Mouse (Mus musculus): ENCODE measurements at regions not wholly inside any gene's neighbourhood (a gene's known extent, or its start where the extent isn't known, plus 50 kb on each side); places are given as distances from the start of the nearest gene placed in this dataset.

- no peaks in the 10 kb centered on the region for H3K9me3 ChIP-seq (ENCODE audit: control insufficient read depth, low read length)
- no peaks in the 10 kb centered on the region for H3K27me3 ChIP-seq (ENCODE audit: control insufficient read depth, insufficient read depth, low read length)
- DNase-seq (ENCODE audit: low read depth in 3 of 3, low spot score in 3 of 3) (no peak), ATAC-seq (ENCODE audit: insufficient read depth) (no peak)
- no peaks in the 10 kb centered on the region for H3K4me1 ChIP-seq (replicated peaks; ENCODE audit: control insufficient read depth in 2 of 2, insufficient read depth in 2 of 2, low read length in 1 of 2)
- TF ChIP-seq EP300 (IDR thresholded peaks at IDR 0.05; ENCODE audit: low read depth) (no peak), CTCF (IDR thresholded peaks at IDR 0.05; ENCODE audit: low read depth) (no peak)
- H3K36me3 ChIP-seq (replicated peaks; ENCODE audit: control insufficient read depth, insufficient read depth, low read depth), result no peaks in the 10 kb centered on the region
- H3K27ac ChIP-seq, result no peak overlapping the region
- H3K9ac ChIP-seq (replicated peaks), result no peak overlapping the region
- no peak overlapping the region for H3K4me3 ChIP-seq (ENCODE audit: insufficient read depth in 1 of 2, low read depth in 2 of 2, low read length in 2 of 2)
- H3K4me2 ChIP-seq (ENCODE audit: low read depth), result no peak overlapping the region
These were observed 247.5 kb upstream of the Marcks start for GRCm38 (mm10) chr10:37386216-37386615.

GRCm38 (mm10) chr10:37380024-37380423, 241.3 kb upstream of the Marcks start:
- ATAC-seq (ENCODE audit: insufficient read depth) (no peak), DNase-seq (ENCODE audit: low read depth in 3 of 3, low spot score in 3 of 3) (no peak)
- Histone ChIP-seq H3K4me3 (ENCODE audit: insufficient read depth in 1 of 2, low read depth in 2 of 2, low read length in 2 of 2) (no peak overlapping the region), H3K36me3 (replicated peaks; ENCODE audit: control insufficient read depth, insufficient read depth, low read depth) (no peaks in the 10 kb centered on the region), H3K9ac (replicated peaks) (no peak overlapping the region), H3K9me3 (ENCODE audit: control insufficient read depth, low read length) (no peaks in the 10 kb centered on the region), H3K4me1 (replicated peaks; ENCODE audit: control insufficient read depth in 2 of 2, insufficient read depth in 2 of 2, low read length in 1 of 2) (no peaks in the 10 kb centered on the region), H3K4me2 (ENCODE audit: low read depth) (no peak overlapping the region), H3K27ac (no peak overlapping the region), H3K27me3 (ENCODE audit: control insufficient read depth, insufficient read depth, low read length) (no peaks in the 10 kb centered on the region)
- TF ChIP-seq EP300 (IDR thresholded peaks at IDR 0.05; ENCODE audit: low read depth), result no peak
- TF ChIP-seq CTCF (IDR thresholded peaks at IDR 0.05; ENCODE audit: low read depth), result no peak
- WGBS (ENCODE audit: insufficient replicate concordance), result 42% methylated on average over 1 of the region's 1 CpGs

GRCm38 (mm10) chr10:37378002-37378702, 239.4 kb upstream of the Marcks start:
- Histone ChIP-seq H3K4me2 (ENCODE audit: low read depth) (no peak overlapping the region), H3K4me1 (replicated peaks; ENCODE audit: control insufficient read depth in 2 of 2, insufficient read depth in 2 of 2, low read length in 1 of 2) (no peaks in the 10 kb centered on the region), H3K36me3 (replicated peaks; ENCODE audit: control insufficient read depth, insufficient read depth, low read depth) (no peaks in the 10 kb centered on the region), H3K27me3 (ENCODE audit: control insufficient read depth, insufficient read depth, low read length) (no peaks in the 10 kb centered on the region), H3K27ac (no peak overlapping the region), H3K9ac (replicated peaks) (no peak overlapping the region), H3K4me3 (ENCODE audit: insufficient read depth in 1 of 2, low read depth in 2 of 2, low read length in 2 of 2) (no peak overlapping the region), H3K9me3 (ENCODE audit: control insufficient read depth, low read length) (no peaks in the 10 kb centered on the region)
- 44% methylated on average over 4 of the region's 4 CpGs for WGBS (ENCODE audit: insufficient replicate concordance)
- no peak for DNase-seq (ENCODE audit: low read depth in 3 of 3, low spot score in 3 of 3)
- ATAC-seq (ENCODE audit: insufficient read depth), result no peak
- TF ChIP-seq EP300 (IDR thresholded peaks at IDR 0.05; ENCODE audit: low read depth) (no peak), CTCF (IDR thresholded peaks at IDR 0.05; ENCODE audit: low read depth) (no peak)

DNA sequence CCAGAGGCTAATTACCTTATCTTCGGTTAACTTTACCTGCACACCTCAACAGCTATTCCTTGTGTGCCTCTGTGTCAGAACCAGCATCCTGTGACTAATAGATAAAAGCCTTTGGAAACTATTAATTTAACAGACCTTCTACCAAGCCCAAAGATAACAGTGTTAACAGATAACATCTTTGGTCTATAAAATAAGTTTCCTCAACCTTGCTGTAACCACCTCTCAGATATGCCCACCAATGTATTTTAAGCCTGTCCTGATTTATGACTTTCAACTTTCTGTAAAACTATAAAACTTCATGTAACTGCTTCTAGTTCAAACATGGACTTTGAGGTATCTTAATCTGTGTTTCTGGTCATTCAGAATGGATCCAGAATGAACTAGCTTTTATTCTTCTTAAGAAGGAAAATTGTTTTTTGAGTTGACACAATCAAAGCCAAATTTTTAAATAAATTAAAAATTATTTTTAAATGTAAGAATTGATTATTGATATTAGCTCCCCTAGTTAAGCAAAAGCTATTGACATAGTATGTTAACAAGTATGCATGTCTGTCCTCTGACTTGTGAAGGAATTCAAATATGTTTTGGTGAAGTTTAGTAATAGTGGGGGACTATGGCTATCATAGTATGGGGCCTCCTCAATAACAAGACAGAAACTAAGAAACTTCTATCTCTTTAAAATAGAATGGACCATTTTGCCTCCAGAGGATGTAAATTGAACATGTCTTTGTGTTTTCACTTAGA, 238.7 kb upstream of the Marcks start:
- DNase-seq (ENCODE audit: low read depth in 3 of 3, low spot score in 3 of 3), result no peak
- WGBS (ENCODE audit: insufficient replicate concordance), result 60% methylated on average over 1 of the region's 1 CpGs
- H3K27ac ChIP-seq, result no peak overlapping the region
- no peaks in the 10 kb centered on the region for H3K27me3 ChIP-seq (ENCODE audit: control insufficient read depth, insufficient read depth, low read length)
- TF ChIP-seq EP300 (IDR thresholded peaks at IDR 0.05; ENCODE audit: low read depth), result no peak
- no peak for TF ChIP-seq CTCF (IDR thresholded peaks at IDR 0.05; ENCODE audit: low read depth)
- no peak overlapping the region for H3K4me3 ChIP-seq (ENCODE audit: insufficient read depth in 1 of 2, low read depth in 2 of 2, low read length in 2 of 2)
- H3K36me3 ChIP-seq (replicated peaks; ENCODE audit: control insufficient read depth, insufficient read depth, low read depth), result no peaks in the 10 kb centered on the region
- no peak for ATAC-seq (ENCODE audit: insufficient read depth)
- H3K9ac ChIP-seq (replicated peaks), result no peak overlapping the region
- no peaks in the 10 kb centered on the region for H3K4me1 ChIP-seq (replicated peaks; ENCODE audit: control insufficient read depth in 2 of 2, insufficient read depth in 2 of 2, low read length in 1 of 2)
- H3K4me2 ChIP-seq (ENCODE audit: low read depth), result no peak overlapping the region
- H3K9me3 ChIP-seq (ENCODE audit: control insufficient read depth, low read length), result no peaks in the 10 kb centered on the region

DNA sequence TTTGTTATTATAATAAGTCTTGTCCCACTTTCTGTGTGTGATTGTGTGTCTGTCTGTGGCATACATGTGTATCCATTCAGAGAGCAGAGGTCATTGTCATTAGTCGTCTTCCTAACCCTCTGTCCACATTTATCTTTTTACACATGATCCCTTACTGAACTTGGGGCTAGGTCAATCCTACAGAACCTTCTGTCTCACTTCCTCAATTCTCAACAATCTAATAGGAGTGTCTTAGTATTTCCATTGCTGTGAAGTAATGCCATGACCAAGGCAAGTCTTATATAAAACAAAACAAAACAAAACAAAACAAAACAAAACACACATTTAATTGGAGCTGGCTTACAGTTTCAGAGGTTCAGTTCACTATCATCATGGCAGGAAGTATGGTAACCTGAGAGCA, 237.5 kb upstream of the Marcks start:
- no peak for TF ChIP-seq EP300 (IDR thresholded peaks at IDR 0.05; ENCODE audit: low read depth)
- TF ChIP-seq CTCF (IDR thresholded peaks at IDR 0.05; ENCODE audit: low read depth), result no peak
- WGBS (ENCODE audit: insufficient replicate concordance), result 32% methylated on average over 1 of the region's 1 CpGs
- no peaks in the 10 kb centered on the region for H3K9me3 ChIP-seq (ENCODE audit: control insufficient read depth, low read length)
- ATAC-seq (ENCODE audit: insufficient read depth) (no peak), DNase-seq (ENCODE audit: low read depth in 3 of 3, low spot score in 3 of 3) (no peak)
- no peaks in the 10 kb centered on the region for H3K36me3 ChIP-seq (replicated peaks; ENCODE audit: control insufficient read depth, insufficient read depth, low read depth)
- H3K9ac ChIP-seq (replicated peaks), result no peak overlapping the region
- no peaks in the 10 kb centered on the region for H3K27me3 ChIP-seq (ENCODE audit: control insufficient read depth, insufficient read depth, low read length)
- H3K4me1 ChIP-seq (replicated peaks; ENCODE audit: control insufficient read depth in 2 of 2, insufficient read depth in 2 of 2, low read length in 1 of 2), result no peaks in the 10 kb centered on the region
- no peak overlapping the region for H3K4me3 ChIP-seq (ENCODE audit: insufficient read depth in 1 of 2, low read depth in 2 of 2, low read length in 2 of 2)
- H3K27ac ChIP-seq, result no peak overlapping the region
- no peak overlapping the region for H3K4me2 ChIP-seq (ENCODE audit: low read depth)
